Mouse (Mus musculus): ENCODE measurements around the gene Slc12a7. TPM values are rescaled to one million over a fixed set of nuclear protein-coding genes. Genes with fewer than 3 reads are reported as not detected.

Gene Slc12a7
- 10 to 100 TPM; 21.9 to 26.2 TPM for total RNA-seq (2023)

DNA sequence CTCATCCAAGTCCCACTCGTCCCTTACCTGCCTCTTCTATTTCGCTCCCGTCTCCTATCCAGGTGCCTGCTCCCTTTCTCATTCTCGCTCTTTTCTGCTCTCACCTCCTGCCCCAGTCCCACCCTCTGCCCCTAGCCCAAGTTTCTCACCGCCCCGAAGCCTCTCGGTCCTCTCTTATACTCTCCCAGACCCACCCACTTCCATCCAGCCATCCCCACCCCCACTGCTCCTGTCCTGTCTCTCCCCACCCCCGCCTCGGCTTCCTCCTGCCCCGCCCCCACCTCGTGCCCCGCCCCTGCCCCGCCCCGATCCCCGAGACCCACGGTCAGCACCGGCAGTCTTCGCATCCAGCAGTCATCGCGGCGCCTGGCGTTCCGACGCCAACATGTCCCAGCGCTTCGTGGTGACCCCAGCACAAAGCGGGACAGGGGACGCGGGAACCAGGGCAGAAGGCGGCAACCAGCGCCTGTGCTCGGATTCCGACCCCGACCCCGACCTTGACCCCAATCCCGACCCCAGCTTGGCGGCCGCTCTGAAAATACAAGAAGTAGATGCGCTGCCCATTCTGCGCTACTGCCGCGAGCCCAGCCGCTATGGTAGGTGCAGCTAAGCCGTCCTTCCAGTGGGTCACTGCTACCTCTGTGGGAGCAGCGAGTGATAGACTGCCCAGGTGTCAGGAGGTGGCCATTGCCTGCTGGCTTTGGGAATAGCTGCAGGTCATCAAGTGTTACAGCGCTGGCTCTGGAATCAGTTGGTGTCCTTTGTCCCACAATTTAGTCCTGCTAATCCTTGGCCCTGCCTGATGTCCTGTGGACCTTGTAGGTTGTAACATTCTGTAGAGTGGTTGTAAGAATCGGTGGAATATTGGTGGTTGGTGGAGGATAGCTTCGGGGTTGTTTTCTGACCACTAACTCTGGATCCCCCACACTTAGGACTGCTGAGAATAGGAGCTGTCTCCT is at the start of gene Slc12a7:
Slc12a7 (plus strand) TSS at position 353 of the 959 bp plus-strand sequence.

DNA sequence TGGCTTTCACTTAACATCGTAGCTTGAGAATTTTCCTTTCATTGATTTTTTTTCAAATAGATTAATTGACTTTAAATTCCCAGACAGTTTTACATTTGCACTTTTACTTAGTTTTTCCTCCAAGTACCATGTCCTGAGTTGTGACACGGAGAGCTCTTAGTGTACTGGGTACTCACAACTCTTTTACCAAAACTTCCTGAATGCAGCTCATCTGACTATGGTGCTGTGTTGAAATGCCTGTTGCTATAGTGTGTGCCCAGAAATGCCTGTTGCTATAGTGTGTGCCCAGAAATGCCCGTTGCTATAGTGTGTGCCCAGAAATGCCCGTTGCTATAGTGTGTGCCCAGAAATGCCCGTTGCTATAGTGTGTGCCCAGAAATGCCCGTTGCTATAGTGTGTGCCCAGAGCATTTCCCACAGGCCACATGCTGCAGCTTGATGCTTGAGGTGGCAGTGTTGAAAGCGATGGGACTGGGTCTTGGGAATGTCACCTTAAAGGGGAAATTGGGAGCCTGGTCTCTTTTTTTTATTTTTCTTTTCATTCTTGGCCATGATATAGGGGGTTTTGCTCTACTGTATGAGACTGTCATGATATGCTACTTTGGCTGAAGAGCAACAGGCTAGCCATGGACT is 28.1 kb upstream of the Slc12a7 start, which contains the start of gene Slc6a19:
Slc6a19 (minus strand) TSS at position 172 of the 632 bp plus-strand sequence.

DNA sequence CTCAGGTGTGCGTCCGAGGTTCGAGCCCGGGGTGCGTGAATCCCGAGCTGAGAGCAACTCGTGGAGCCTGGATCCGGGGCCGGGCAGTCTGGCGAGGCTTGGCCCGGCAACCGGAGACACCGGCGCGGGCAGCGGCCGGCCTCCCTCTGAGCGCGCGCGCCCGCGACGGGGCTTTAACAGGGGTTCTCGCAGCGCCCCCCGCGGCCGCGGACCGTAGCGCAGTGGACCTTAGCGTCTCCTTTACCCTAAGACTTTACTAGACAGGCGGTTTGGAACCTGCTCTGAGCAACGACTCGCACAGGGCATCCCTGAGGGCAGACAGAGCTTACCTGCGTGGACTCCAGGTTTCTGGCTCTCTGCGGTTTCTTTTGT is 114.6 kb downstream of the Slc12a7 start, which contains the start of gene Nkd2:
Nkd2 (minus strand) TSS at position 167 of the 372 bp plus-strand sequence.

Other genes with a start within 250 kb of the Slc12a7 start
- not detected for gene Slc6a3, start 196.3 kb upstream of the Slc12a7 start, total RNA-seq (2023)
- 100 to 1,000 TPM; 113 to 143 TPM for gene Clptm1l, start 129.1 kb upstream of the Slc12a7 start, total RNA-seq (2023)
- not detected for gene Tert, start 106.2 kb upstream of the Slc12a7 start, total RNA-seq (2023)
- not detected for gene Slc6a18, start 55.1 kb upstream of the Slc12a7 start, total RNA-seq (2023)
- 1 to 10 TPM in 1 of 2 experiments, not detected in 1; 1.2 TPM for gene Slc6a19, start 28.2 kb upstream of the Slc12a7 start, total RNA-seq (2023)
- gene Nkd2, start 114.5 kb downstream of the Slc12a7 start, total RNA-seq (2023): not detected
- gene Trip13, start 204.7 kb downstream of the Slc12a7 start, total RNA-seq (2023): 1 to 10 TPM; 2.6 to 3.4 TPM
- gene Brd9, start 204.7 kb downstream of the Slc12a7 start, total RNA-seq (2023): 10 to 100 TPM; 57.9 to 60.5 TPM
- not detected for gene Zdhhc11, start 230.8 kb downstream of the Slc12a7 start, total RNA-seq (2023)

Measured in monocyte, adult 59 days (primary cell).